Mouse (Mus musculus): ENCODE results near the gene Tbc1d22a. TPM values are rescaled to one million over a fixed set of nuclear protein-coding genes. Genes with fewer than 3 reads are reported as not detected.

Gene Tbc1d22a
- total and polyA plus RNA-seq, 3 experiments, result 15.1 to 21.1 TPM; not detected in 1

DNA sequence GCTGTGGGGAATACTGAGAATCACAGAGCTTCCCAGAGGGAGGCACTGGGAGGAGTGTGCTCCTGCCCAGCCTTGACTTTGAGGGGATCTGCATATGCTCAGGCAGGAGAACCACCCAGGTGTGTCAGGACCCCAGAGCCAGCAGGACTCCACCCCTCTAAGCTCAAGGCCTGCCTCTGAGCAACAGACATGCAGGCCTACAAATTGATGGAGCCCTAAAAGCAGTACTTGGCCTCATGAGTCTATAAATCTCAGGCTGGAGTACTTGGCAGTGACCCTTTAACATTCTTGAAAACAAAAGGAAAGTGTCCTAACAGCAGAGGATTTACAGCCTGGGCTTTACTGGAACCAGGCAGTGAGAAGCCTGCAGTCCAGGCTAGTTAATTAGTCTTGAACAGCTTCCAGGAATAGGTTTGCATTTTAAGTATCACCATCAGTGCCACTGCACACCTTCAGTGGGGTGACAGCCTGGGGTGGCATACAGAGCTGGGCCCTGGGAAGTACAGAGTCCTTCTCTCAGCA, 263.3 kb downstream of the Tbc1d22a start:
- H3K4me3 ChIP-seq (ENCODE audit: control insufficient read depth in 1 of 2, insufficient read depth in 1 of 2, low read depth in 2 of 2, low read length in 2 of 2), result no peak overlapping the region
- no peaks in the 10 kb centered on the region for H3K4me1 ChIP-seq (ENCODE audit: control insufficient read depth in 1 of 2, insufficient read depth in 2 of 2, low read length in 2 of 2)
- TF ChIP-seq E2F4 (IDR thresholded peaks at IDR 0.05; ENCODE audit: borderline replicate concordance, low read depth, low read length), result no peak
- TF ChIP-seq SMC3 (IDR thresholded peaks at IDR 0.05; ENCODE audit: low read depth, low read length), result no peak
- TF ChIP-seq GATA1 (IDR thresholded peaks at IDR 0.05; ENCODE audit: low read depth, low read length), result no peak
- H3K9me3 ChIP-seq (replicated peaks; ENCODE audit: insufficient read depth, low read length), result no peaks in the 10 kb centered on the region
- no peak for DNase-seq (ENCODE audit: low read depth, low spot score)
- no peaks in the 10 kb centered on the region for H3K36me3 ChIP-seq (ENCODE audit: control insufficient read depth in 1 of 2, insufficient read depth in 2 of 2, low read length in 2 of 2)
- no peak overlapping the region for H3K9ac ChIP-seq (ENCODE audit: control insufficient read depth, low read depth, low read length, poor library complexity, severe bottlenecking)
- no peaks in the 10 kb centered on the region for H3K79me2 ChIP-seq (ENCODE audit: control insufficient read depth, insufficient read depth, low read length, poor library complexity)
- no peaks in the 10 kb centered on the region for H3K27me3 ChIP-seq (ENCODE audit: control insufficient read depth in 1 of 2, insufficient read depth in 2 of 2, low read length in 2 of 2)
- H3K27ac ChIP-seq (ENCODE audit: control insufficient read depth, low read depth, low read length), result no peak overlapping the region

DNA sequence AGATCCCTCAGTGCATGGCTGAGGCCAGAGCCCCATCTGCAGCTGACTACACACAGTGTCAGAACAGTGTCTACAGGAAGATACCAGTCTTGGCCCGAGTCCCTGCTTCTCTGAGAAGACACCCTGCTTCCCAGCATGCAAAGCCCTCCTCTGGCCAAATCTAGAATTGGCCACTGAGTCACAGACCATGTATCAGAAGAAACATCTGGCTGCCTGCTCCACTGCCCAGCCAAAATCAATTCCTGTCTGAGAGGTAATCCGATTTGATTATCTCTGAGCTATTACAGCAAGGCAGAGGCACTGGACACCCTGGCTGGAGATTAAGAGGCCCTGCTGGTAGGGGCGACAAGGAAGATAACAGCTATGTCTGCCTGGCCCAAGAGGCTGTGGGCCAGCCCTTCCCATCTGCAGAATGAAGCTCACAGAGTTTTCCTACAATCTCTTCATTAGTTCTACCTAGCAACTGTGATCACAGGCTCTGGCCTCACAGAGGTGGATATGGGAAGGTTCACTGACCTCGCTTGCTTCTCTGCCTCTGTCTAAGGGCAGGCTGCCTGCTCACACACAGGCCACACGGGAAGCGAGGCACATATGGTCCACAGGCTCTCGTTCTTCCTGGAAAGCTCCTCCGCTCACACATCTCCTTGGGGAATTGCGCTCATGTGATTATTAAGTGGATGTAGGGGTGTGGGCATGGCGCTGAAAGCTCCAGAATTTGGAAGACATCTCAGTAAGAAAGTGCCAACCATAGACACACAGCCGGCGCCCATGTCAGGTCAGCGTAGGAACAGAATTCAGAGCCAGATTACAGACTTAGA, 264.6 kb downstream of the Tbc1d22a start:
- Histone ChIP-seq H3K79me2 (ENCODE audit: control insufficient read depth, insufficient read depth, low read length, poor library complexity) (no peaks in the 10 kb centered on the region), H3K4me1 (ENCODE audit: control insufficient read depth in 1 of 2, insufficient read depth in 2 of 2, low read length in 2 of 2) (no peaks in the 10 kb centered on the region), H3K9me3 (replicated peaks; ENCODE audit: insufficient read depth, low read length) (no peaks in the 10 kb centered on the region)

More for the DNA sequence above, 264.6 kb downstream of the Tbc1d22a start:
- H3K27me3 ChIP-seq (ENCODE audit: control insufficient read depth in 1 of 2, insufficient read depth in 2 of 2, low read length in 2 of 2), result no peaks in the 10 kb centered on the region
- no peaks in the 10 kb centered on the region for H3K36me3 ChIP-seq (ENCODE audit: control insufficient read depth in 1 of 2, insufficient read depth in 2 of 2, low read length in 2 of 2)
- no peak overlapping the region for H3K9ac ChIP-seq (ENCODE audit: control insufficient read depth, low read depth, low read length, poor library complexity, severe bottlenecking)
- TF ChIP-seq GABPA (IDR thresholded peaks at IDR 0.05; ENCODE audit: low read depth, low read length), result no peak
- TF ChIP-seq POLR2AphosphoS5 (IDR thresholded peaks at IDR 0.05; ENCODE audit: borderline replicate concordance, low read depth, low read length), result no peak
- TF ChIP-seq MXI1 (IDR thresholded peaks at IDR 0.05; ENCODE audit: low read depth, low read length), result no peak
- no peak for TF ChIP-seq NELFE (IDR thresholded peaks at IDR 0.05; ENCODE audit: low read depth, low read length)
- TF ChIP-seq SMC3 (IDR thresholded peaks at IDR 0.05; ENCODE audit: low read depth, low read length), result no peak
- peak; percentile 31 to 35; a peak in 1 of 4 replicates for TF ChIP-seq EP300 (IDR thresholded peaks at IDR 0.05; ENCODE audit: low read depth in 1 of 2, low read length in 2 of 2)
- no peak for TF ChIP-seq BHLHE40 (IDR thresholded peaks at IDR 0.05; ENCODE audit: borderline replicate concordance, low read depth, low read length)
- TF ChIP-seq TAL1 (IDR thresholded peaks at IDR 0.05; ENCODE audit: low read length), result no peak
- no peak for TF ChIP-seq ETS1 (IDR thresholded peaks at IDR 0.05; ENCODE audit: low read depth, low read length)
- no peak for TF ChIP-seq MAX (IDR thresholded peaks at IDR 0.05; ENCODE audit: low read length)
- no peak for TF ChIP-seq ZMIZ1 (IDR thresholded peaks at IDR 0.05; ENCODE audit: low read depth, low read length)
- TF ChIP-seq MAFK (IDR thresholded peaks at IDR 0.05; ENCODE audit: borderline replicate concordance, low read depth, low read length), result no peak
- no peak for TF ChIP-seq USF2 (IDR thresholded peaks at IDR 0.05; ENCODE audit: borderline replicate concordance in 1 of 2, insufficient read depth in 1 of 2, low read depth in 1 of 2, low read length in 2 of 2)
- no peak for TF ChIP-seq MYB (IDR thresholded peaks at IDR 0.05; ENCODE audit: low read depth, low read length)
- no peak for TF ChIP-seq E2F4 (IDR thresholded peaks at IDR 0.05; ENCODE audit: borderline replicate concordance, low read depth, low read length)
- TF ChIP-seq ZNF384 (IDR thresholded peaks at IDR 0.05; ENCODE audit: low read depth, low read length), result no peak
- no peak for TF ChIP-seq CTCF (IDR thresholded peaks at IDR 0.05 in 2 of 3, conservative IDR thresholded peaks at IDR 0.05 in 1 of 3; ENCODE audit: control insufficient read depth in 1 of 3, insufficient read depth in 1 of 3, low read depth in 2 of 3, low read length in 3 of 3, poor library complexity in 1 of 3, severe bottlenecking in 1 of 3)
- TF ChIP-seq RAD21 (IDR thresholded peaks at IDR 0.05; ENCODE audit: low read depth, low read length), result no peak
- 0 out of 2 replicates have a peak, but pooled peaks have one; percentile 39 for TF ChIP-seq TCF12 (IDR thresholded peaks at IDR 0.05; ENCODE audit: low read depth, low read length)
- no peak for TF ChIP-seq MAZ (IDR thresholded peaks at IDR 0.05; ENCODE audit: low read depth, low read length)
- TF ChIP-seq CHD2 (IDR thresholded peaks at IDR 0.05; ENCODE audit: low read length), result no peak
- no peak for TF ChIP-seq MEF2A (IDR thresholded peaks at IDR 0.05; ENCODE audit: extremely low read depth, insufficient replicate concordance, low read depth, low read length, poor library complexity, severe bottlenecking)
- TF ChIP-seq ZC3H11A (IDR thresholded peaks at IDR 0.05; ENCODE audit: low read depth, low read length), result no peak
- no peak for TF ChIP-seq GATA1 (IDR thresholded peaks at IDR 0.05; ENCODE audit: low read depth, low read length)
- no peak for TF ChIP-seq ELF1 (IDR thresholded peaks at IDR 0.05; ENCODE audit: low read depth, low read length)
- peak; percentile 46; the same call in 1 of the 2 replicates for TF ChIP-seq RCOR1 (IDR thresholded peaks at IDR 0.05; ENCODE audit: low read depth, low read length)
- no peak for TF ChIP-seq TBP (IDR thresholded peaks at IDR 0.05; ENCODE audit: low read depth, low read length)
- H3K27ac ChIP-seq (ENCODE audit: control insufficient read depth, low read depth, low read length), result no peak overlapping the region
- peak; percentile 32 for DNase-seq (ENCODE audit: low read depth, low spot score)
- H3K4me3 ChIP-seq (ENCODE audit: control insufficient read depth in 1 of 2, insufficient read depth in 1 of 2, low read depth in 2 of 2, low read length in 2 of 2), result no peak overlapping the region

Measured in MEL (cell line).